Mouse (Mus musculus) brain, embryonic 14.5 days (tissue): Measurements from ENCODE around the gene Bcl3. TPM values are rescaled to one million over a fixed set of nuclear protein-coding genes. Genes with fewer than 3 reads are reported as not detected.

Experiments
- DNase-seq: peaks from one replicate; pipeline ENCODE4 v3.0.0-alpha.2; 2011; ENCODE audit warnings: low read depth
- CTCF ChIP-seq: fragments of 200-500 bp; IDR thresholded peaks from 2 replicates; pipeline ENCODE4 v1.5.1; 2012; ENCODE audit warnings: inconsistent platforms, mild to moderate bottlenecking, moderate library complexity, borderline replicate concordance; ENCODE audit not compliant: insufficient read depth, insufficient read length; ENCODE audit errors: extremely low read depth
- POLR2A ChIP-seq: fragments of 200-500 bp; IDR thresholded peaks from 2 replicates; pipeline ENCODE4 v1.6.1; 2012; ENCODE audit warnings: mild to moderate bottlenecking, inconsistent platforms, borderline replicate concordance; ENCODE audit not compliant: poor library complexity, insufficient read depth, insufficient read length, severe bottlenecking; ENCODE audit errors: extremely low read depth
- polyA plus RNA-seq: library from polyadenylated mRNA; depleted of rRNA; stranded (reverse); fragments of >200 nt; gene quantifications from 2 replicates; pipeline ENCODE4 v1.2.3, GENCODE M21; 2012

Bcl3 gene
- polyA plus RNA-seq, 1 experiment: 0.92 TPM

DNA sequence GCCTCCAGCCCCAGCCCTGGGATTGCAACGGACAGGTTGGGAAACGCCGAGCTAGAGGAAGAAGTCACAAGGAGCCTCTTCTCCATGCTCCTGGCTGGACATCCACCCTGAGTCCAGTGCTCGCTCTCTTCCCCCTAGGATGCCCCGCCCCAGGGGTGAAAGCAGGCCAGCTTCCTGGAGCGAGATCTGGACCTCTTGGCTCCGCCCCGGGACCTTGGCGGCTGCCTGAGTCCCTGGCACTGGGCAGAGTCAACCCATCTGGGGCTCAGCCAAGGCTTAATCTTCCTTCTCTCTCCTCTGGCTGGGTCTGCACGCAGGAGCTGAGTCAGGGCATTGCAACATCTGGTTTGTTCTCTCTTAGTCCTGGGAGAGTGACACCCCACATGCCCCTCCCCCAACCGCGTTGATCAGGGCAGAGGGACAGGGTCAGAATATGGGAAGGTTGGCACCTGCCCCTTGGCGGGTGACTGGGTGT, 8.1 kb upstream of the Bcl3 start:
- no peak for DNase-seq
- TF ChIP-seq CTCF (no peak), POLR2A (no peak)

GRCm38 (mm10) chr7:19829694-19830093, 7.1 kb upstream of the Bcl3 start:
- no peak for DNase-seq
- TF ChIP-seq CTCF: no peak

- DNase-seq: no peak
- no peak for TF ChIP-seq POLR2A
- TF ChIP-seq CTCF: no peak
Observed at GRCm38 (mm10) chr7:19826756-19827155, 4.2 kb upstream of the Bcl3 start.

GRCm38 (mm10) chr7:19824182-19824973, 1.8 kb upstream of the Bcl3 start:
- peak; percentile 37 for DNase-seq
- TF ChIP-seq POLR2A (no peak), CTCF (no peak)

DNA sequence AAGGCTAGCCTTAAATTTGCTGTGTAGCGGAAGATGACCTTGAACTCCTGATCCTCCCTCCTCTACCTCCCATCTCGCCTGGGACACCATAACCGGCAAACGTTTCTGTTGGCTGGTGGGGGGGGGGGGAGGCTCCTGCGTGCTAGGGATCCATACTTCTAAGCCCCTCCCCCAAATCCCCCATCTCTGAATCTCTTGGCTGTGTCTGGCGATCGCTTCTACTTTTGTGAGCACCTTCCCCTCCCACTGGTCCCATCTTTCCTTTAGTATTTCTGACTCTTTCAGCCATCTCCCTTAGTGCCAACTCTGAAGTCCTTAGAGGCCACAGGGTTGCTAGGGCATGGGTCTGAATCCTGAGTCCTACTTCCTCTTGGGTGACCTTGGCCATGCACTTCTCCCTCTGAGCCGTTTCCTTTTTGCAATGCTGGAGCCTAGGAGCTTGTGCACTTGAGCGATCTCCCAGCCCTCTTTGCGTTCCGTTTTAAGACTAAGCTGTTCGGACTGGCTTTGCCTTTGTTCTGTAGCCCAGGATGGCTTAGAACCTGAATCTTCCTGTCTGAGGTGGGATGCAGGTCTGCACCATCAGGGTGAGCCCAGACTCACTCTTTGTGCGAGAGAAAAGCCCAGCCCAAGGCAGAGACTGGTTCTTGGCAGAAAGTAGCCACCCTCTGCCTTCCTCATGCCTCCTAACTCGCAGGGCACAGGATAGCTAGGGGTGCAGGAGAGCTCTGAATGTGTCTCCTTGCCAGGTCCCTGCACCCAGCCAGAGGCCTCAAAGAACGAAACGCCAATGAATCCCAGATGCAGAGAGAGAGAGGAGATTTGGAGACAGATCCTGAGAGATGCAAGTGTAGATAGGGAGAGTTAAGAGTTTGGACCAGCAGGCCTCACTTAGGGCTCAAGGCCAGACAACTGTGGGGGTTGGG, 949 bp upstream of the Bcl3 start:
- TF ChIP-seq POLR2A: no peak
- no peak for TF ChIP-seq CTCF

DNA sequence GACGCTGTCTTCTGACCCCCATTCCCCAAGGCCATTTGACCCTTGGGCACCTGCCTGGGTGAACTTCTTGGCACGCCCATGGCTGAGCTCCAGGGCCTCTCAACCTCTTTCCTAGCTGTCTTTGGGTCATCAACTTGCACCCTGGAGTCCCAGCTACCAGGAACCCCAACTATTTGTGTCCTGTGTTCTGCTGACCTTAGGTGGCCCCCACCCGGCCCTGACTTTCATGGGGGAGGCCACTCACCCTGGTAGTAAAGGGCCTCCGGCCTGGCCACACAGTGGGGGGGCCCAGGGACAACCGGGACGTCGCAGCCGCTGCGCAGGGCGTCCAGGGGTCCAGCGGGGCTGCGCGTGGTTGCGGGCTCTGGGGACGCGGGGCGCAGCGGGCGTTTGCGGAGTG, 377 bp downstream of the Bcl3 start:
- TF ChIP-seq CTCF (no peak), POLR2A (no peak)
- no peak for DNase-seq

More for the DNA sequence above, 949 bp upstream of the Bcl3 start:
- DNase-seq: no peak

- no peak for DNase-seq
- TF ChIP-seq POLR2A (no peak), CTCF (no peak)
Observed at GRCm38 (mm10) chr7:19821633-19822032, 937 bp downstream of the Bcl3 start.

DNA sequence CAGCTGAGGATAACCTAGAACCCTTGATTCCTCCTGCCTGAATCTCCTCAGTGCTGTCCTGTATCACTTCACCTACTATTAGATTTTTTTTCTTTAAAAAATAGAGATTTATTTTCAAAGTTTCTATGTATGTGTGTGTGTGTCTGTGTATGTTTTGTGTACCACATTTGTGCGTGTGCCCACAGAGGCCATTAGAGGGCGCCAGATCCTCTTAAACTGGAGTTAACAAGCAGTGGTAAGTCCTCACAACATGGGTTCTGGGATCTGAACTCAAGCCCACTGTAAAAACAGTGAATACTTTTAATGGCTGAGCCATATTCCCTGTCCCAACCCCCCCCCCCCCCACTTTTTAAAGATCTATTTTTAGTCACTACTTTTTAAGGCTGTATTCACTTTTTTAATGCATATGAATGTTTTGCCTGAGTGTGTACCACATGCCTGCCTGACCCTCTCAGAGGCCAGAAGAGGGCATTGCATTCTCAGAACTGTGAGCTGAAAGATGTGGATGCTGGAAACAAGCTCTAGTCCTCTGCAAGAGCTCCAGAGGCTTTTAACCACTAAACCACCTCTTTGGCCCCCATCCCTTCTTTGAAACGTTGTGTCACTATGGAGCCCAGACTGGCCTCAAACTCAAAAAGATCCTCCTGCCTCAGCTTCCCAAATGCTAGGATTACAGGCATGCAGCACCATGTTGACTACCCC, 2.1 kb downstream of the Bcl3 start:
- no peak for TF ChIP-seq CTCF
- no peak for TF ChIP-seq POLR2A

GRCm38 (mm10) chr7:19818875-19819274, 3.7 kb downstream of the Bcl3 start:
- no peak for DNase-seq
- TF ChIP-seq POLR2A (no peak), CTCF (no peak)

More for the DNA sequence above, 2.1 kb downstream of the Bcl3 start:
- no peak for DNase-seq

DNA sequence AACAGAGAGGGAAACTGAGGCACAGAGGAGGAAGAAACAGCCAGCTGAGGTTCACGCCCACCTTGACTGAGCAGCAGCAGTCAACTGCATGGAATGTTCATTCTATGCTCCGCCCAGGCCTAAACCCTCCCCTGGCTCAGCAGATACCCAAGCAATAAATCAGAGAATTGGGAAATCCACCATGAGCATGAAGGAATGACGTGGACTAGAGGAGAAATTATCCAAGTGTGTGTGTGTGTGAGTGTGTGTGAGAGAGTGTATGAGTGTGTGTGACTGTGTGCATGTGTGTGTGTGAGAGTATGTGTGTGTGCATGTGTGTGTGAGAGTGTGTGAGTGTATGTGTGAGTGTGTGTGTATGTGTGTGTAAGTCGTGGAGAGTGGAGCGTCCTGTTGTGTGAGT, 4.1 kb downstream of the Bcl3 start:
- no peak for TF ChIP-seq POLR2A
- TF ChIP-seq CTCF: no peak
- DNase-seq: no peak

- no peak for TF ChIP-seq POLR2A
- no peak for TF ChIP-seq CTCF
- DNase-seq: peak; percentile 74
Observed at GRCm38 (mm10) chr7:19817382-19818105, 5.0 kb downstream of the Bcl3 start.

GRCm38 (mm10) chr7:19816224-19816771, 6.3 kb downstream of the Bcl3 start:
- TF ChIP-seq POLR2A (no peak), CTCF (no peak)
- DNase-seq: peak; percentile 62
